ENCODE assay signal across 14 mouse cellular contexts in the genomic region with DNA sequence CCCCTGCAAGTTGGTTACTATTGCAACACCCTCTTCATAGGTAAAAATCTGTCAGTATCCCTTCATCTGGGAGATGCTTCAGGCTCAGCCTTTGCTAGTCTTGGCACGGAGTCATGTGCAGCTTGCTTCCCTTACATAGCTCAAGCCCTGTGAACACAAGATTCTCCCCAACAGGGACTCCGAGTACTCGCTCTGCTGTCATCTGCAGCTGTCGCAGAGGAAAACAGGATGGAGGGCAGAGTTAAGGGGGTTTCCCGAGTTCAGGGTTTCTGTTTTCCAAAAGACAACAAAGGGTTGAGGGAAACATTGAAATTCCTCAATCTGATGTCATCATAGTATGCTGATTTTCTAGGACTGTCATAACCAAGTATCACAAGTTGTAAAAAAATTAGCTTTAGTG.
DNase-seq lines count a peak whose midpoint lies in the region; ATAC-seq and TF ChIP-seq lines count a peak whose summit lies in the region.
"Had no signal": no experiment of that assay in that cellular context is flagged by ENCODE, and none has a peak within 500 bp of the region (broad histone marks: within the 10 kb centered on the region; RNA-seq: fewer than 3 reads in every experiment).

No protein-coding gene starts in this region.

- no peak overlapping the region for H3K4me3 ChIP-seq in hindbrain, embryonic 15.5 days
- no peak overlapping the region for H3K4me3 ChIP-seq in hindbrain, embryonic 11.5 days (ENCODE audit: low read depth, low read length)
- H3K4me3 ChIP-seq in midbrain, embryonic 11.5 days (ENCODE audit: low read depth, low read length), result no peak overlapping the region
- no peak overlapping the region for H3K4me3 ChIP-seq in midbrain, embryonic 10.5 days
- no peak overlapping the region for H3K4me3 ChIP-seq in layer of hippocampus, adult 2 months
- H3K4me3 ChIP-seq: liver, embryonic 13.5 days had no signal

- WGBS in hindbrain, embryonic 15.5 days, result 65% methylated on average over 5 of the region's 5 CpGs
- WGBS in hindbrain, embryonic 11.5 days, result 72% methylated on average over 5 of the region's 5 CpGs
- WGBS in midbrain, embryonic 11.5 days, result 78% methylated on average over 5 of the region's 5 CpGs
- WGBS in midbrain, embryonic 10.5 days, result 78% methylated on average over 5 of the region's 5 CpGs

- no peak overlapping the region for H3K9ac ChIP-seq in hindbrain, embryonic 15.5 days
- no peak overlapping the region for H3K9ac ChIP-seq in hindbrain, embryonic 11.5 days (ENCODE audit: low read depth, low read length)
- no peak overlapping the region for H3K9ac ChIP-seq in midbrain, embryonic 11.5 days (ENCODE audit: low read length)
- H3K9ac ChIP-seq: liver, embryonic 13.5 days had no signal

- H3K9me3 ChIP-seq in hindbrain, embryonic 15.5 days, result no peaks in the 10 kb centered on the region
- no peaks in the 10 kb centered on the region for H3K9me3 ChIP-seq in hindbrain, embryonic 11.5 days (ENCODE audit: control insufficient read depth, low read length)
- no peaks in the 10 kb centered on the region for H3K9me3 ChIP-seq in midbrain, embryonic 11.5 days (ENCODE audit: control insufficient read depth, low read length)
- H3K9me3 ChIP-seq in midbrain, embryonic 10.5 days (replicated peaks), result no peaks in the 10 kb centered on the region
- H3K9me3 ChIP-seq: liver, embryonic 13.5 days had no signal

- TF ChIP-seq CTCF in layer of hippocampus, adult 2 months (conservative IDR thresholded peaks at IDR 0.05), result no peak

- no peaks in the 10 kb centered on the region for H3K27me3 ChIP-seq in hindbrain, embryonic 15.5 days
- no peaks in the 10 kb centered on the region for H3K27me3 ChIP-seq in hindbrain, embryonic 11.5 days (ENCODE audit: control insufficient read depth, insufficient read depth, low read length)
- H3K27me3 ChIP-seq in midbrain, embryonic 11.5 days (ENCODE audit: control insufficient read depth, insufficient read depth, low read length), result no peaks in the 10 kb centered on the region
- no peaks in the 10 kb centered on the region for H3K27me3 ChIP-seq in midbrain, embryonic 10.5 days (ENCODE audit: low read depth, poor library complexity, severe bottlenecking)
- H3K27me3 ChIP-seq: liver, embryonic 13.5 days had no signal

- no peaks in the 10 kb centered on the region for H3K4me1 ChIP-seq in hindbrain, embryonic 15.5 days (replicated peaks)
- no peaks in the 10 kb centered on the region for H3K4me1 ChIP-seq in hindbrain, embryonic 11.5 days (replicated peaks; ENCODE audit: control insufficient read depth, insufficient read depth, low read length)
- no peaks in the 10 kb centered on the region for H3K4me1 ChIP-seq in midbrain, embryonic 11.5 days (ENCODE audit: control insufficient read depth, insufficient read depth, low read length)
- no peaks in the 10 kb centered on the region for H3K4me1 ChIP-seq in midbrain, embryonic 10.5 days
- H3K4me1 ChIP-seq: liver, embryonic 13.5 days had no signal

- H3K27ac ChIP-seq in hindbrain, embryonic 15.5 days (replicated peaks), result no peak overlapping the region
- no peak overlapping the region for H3K27ac ChIP-seq in hindbrain, embryonic 11.5 days (ENCODE audit: low read depth, low read length)
- no peak overlapping the region for H3K27ac ChIP-seq in midbrain, embryonic 11.5 days (ENCODE audit: low read depth, low read length)
- H3K27ac ChIP-seq in midbrain, embryonic 10.5 days (replicated peaks), result no peak overlapping the region
- no peak overlapping the region for H3K27ac ChIP-seq in layer of hippocampus, adult 2 months
- H3K27ac ChIP-seq: liver, embryonic 13.5 days had no signal

- ATAC-seq in hindbrain, embryonic 15.5 days (ENCODE audit: low FRiP score, low read depth), result peak; percentile 54; the same call in 1 of the 2 replicates
- no peak for ATAC-seq in hindbrain, embryonic 11.5 days (ENCODE audit: low FRiP score)
- ATAC-seq in midbrain, embryonic 11.5 days (ENCODE audit: low FRiP score), result no peak
- ATAC-seq: Patski had no signal

- H3K4me2 ChIP-seq in hindbrain, embryonic 15.5 days, result no peak overlapping the region
- no peak overlapping the region for H3K4me2 ChIP-seq in hindbrain, embryonic 11.5 days (replicated peaks; ENCODE audit: low read depth, low read length)
- H3K4me2 ChIP-seq in midbrain, embryonic 11.5 days, result no peak overlapping the region
- H3K4me2 ChIP-seq: liver, embryonic 13.5 days had no signal

- DNase-seq in hindbrain, embryonic 11.5 days (ENCODE audit: low spot score), result no peak
- peak; percentile 4 for DNase-seq in midbrain, embryonic 11.5 days (ENCODE audit: low spot score, missing footprints)
- DNase-seq in midbrain, embryonic 10.5 days (ENCODE audit: low spot score), result no peak
- DNase-seq in layer of hippocampus, adult 2 months (ENCODE audit: low spot score in 2 of 2), result peak; percentile 2 to 19
- DNase-seq in lung, postnatal 4 days, result peak; percentile 11 to 56
- no peak for DNase-seq in cerebellum, postnatal 36 days
- DNase-seq: adrenal gland, adult 8-10 months; kidney, adult 9 months; liver, embryonic 13.5 days; midbrain, embryonic 14.5 days; right cerebral cortex, postnatal 14 days; thymus, postnatal 4 days had no signal

- no peaks in the 10 kb centered on the region for H3K36me3 ChIP-seq in hindbrain, embryonic 15.5 days
- H3K36me3 ChIP-seq in hindbrain, embryonic 11.5 days (ENCODE audit: control insufficient read depth, insufficient read depth, low read length), result no peaks in the 10 kb centered on the region
- no peaks in the 10 kb centered on the region for H3K36me3 ChIP-seq in midbrain, embryonic 11.5 days (ENCODE audit: control insufficient read depth, insufficient read depth, low read length)
- no peaks in the 10 kb centered on the region for H3K36me3 ChIP-seq in midbrain, embryonic 10.5 days
- H3K36me3 ChIP-seq: liver, embryonic 13.5 days had no signal

Comparison
In these comparisons a context has a peak if more than half of its experiments do, and no peak if none do; other contexts are left out.
1. DNase-seq: peak in midbrain, embryonic 11.5 days (single experiment), layer of hippocampus, adult 2 months (2 of 2) and lung, postnatal 4 days (2 of 2); none in hindbrain, embryonic 11.5 days (single experiment), midbrain, embryonic 10.5 days (single experiment) and cerebellum, postnatal 36 days (0 of 2).